Mouse (Mus musculus) layer of hippocampus, adult 8-10 months (tissue): ENCODE measurements around the gene Zfp90. TPM values are rescaled to one million over a fixed set of nuclear protein-coding genes. Genes with fewer than 3 reads are reported as not detected.

Experiments used
- DNase-seq, 2 experiments: peaks; one replicate each; pipeline ENCODE4 v3.0.0; 2022; ENCODE audit warnings: low spot score in 2 of 2
- total RNA-seq, 4 experiments: library from RNA; stranded (reverse); gene quantifications; 2 replicates each; pipeline ENCODE4 v1.2.4; 2022

Gene Zfp90
- total RNA-seq, 4 experiments from 2014 or later: 11.0 to 15.2 (median 12.3) TPM

- peak; percentile 64 to 91 for DNase-seq
These were observed 17.9 kb downstream of the Zfp90 start for GRCm38 (mm10) chr8:106432954-106433570.

- no peak for DNase-seq
These were observed 18.5 kb downstream of the Zfp90 start for GRCm38 (mm10) chr8:106433667-106434066.

DNA sequence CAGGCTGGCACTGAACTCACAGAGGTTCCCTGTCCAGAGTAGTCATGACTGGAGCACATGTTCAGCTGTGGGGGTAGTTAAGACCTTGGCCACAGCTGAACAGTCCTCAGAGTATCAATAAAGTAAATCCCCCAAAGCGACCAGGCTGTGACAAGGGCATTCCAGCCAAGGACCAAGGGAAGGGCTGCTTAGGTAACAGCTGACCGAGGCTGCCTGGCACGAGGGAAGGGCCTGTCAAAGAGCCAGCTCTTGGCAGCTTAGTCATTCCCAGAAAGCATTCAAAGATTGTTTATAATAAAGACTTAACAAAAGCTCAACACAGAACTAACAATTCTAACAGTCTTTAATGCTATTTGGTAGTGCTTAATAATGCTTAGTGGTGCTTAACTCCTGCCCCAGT, 22.7 kb downstream of the Zfp90 start:
- DNase-seq: no peak

DNA sequence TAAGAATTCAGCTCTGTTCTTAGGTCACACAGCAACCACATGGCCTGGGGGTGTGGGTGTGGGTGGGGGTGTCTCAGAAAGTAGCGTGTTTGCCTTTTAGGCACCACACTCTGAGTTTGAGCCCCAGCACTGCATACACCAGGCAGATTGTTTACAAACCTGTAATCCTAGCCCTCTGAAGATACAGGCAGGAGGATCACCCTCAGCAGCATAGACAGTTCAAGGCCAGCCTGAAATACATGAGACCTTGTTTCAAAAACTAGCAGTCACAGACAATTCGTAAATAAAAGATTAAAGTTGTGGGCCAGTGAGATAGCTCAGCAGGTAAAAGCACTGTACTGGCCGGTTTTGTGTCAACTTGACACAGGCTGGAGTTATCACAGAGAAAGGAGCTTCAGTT, 25.0 kb downstream of the Zfp90 start:
- DNase-seq: no peak

DNA sequence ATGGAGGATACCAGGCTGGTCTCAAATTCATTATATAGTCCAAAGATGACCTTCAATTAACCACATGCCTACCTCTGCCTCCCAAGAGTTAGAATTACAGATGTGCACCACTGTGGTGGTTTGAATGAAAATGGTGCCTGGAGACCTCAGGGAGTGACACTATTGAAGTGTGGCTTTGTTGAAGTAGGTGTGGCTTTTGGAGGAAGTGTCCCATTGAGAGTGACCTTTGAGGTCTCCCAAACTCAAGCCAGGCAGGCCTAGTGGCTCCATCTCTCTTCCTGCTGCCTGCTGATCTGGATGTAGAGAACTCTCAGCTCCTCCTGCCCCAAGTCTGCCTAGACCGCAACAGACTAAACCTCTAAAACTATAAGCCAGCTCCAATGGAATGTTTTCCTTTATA, 27.6 kb downstream of the Zfp90 start:
- DNase-seq: no peak

DNA sequence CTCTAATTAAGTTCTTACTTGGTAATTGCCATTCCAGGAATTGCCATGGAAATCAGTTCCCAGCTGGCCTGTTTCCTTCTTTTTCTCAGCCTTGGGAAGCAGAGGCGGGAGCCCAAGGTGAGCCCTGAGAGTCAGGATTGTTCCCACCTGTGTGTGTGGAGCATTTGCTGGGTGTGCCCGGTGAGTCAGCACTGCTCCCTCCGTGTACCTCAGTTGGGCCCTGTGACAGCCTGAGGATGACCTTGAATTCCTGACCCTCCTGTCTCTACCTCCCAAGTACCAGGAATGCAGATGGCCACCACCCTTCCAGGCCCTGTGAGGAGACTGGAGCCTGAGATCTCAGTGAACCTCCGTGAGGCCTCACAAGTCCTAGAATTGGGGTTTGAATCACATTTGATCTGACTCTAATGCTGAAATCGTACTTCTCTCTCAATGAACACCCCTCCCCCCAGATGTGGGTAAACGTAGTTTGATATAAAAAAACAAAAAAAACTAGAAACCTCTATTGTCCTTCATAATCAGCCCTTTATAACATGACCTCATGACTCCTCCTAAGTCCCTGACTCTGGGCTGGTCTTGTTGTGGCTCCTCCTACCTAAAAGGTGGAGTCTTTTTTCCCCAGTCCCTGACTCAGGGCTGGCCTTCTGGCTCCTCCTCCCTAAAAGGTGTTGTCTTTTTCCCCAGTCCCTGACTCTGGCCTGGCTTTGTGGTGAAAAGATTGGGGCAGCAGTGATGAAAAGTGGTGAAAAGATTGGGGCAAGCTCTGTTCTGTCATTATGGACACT, 36.4 kb downstream of the Zfp90 start:
- DNase-seq: no peak

- DNase-seq: no peak
These were observed 37.8 kb downstream of the Zfp90 start for GRCm38 (mm10) chr8:106452701-106453481.

DNA sequence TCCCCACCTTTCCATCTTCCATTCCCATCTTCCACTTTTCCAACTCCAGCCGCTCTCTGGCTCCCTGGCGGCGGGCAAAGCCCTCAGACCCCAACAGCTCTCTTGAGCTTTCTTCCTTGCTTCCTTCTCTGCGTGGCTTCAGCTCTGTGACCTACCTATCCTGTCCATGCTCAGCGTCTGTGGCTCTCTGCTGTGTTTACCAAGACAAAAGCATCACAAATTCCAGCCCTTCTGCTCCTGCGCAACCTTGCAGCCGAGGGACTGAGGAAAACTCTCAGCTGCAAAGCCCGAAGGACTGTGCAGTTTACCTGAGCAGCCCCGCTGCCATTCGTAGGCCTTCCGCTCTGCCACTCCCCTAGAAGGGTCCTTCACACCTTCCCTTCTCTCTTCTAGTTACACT, 38.9 kb downstream of the Zfp90 start:
- DNase-seq: no peak

DNA sequence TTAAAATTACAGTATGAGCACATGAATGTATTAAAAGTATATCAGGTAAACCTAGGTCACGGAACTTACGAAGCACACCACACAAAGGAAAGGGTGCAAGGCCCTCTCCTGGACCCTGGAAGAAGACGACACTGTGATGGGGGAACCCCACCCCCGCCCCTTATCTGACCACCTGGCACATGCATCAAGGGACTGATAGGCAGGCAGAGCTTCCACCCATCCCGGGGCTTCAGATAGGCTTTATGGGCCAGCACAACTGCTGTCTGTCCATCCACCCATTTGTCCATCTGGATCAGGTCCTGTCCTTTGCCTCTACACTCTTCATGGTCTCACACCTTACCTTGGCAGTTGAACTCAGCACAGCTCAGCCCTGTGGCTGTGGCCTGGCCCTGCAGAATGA, 47.0 kb downstream of the Zfp90 start:
- no peak for DNase-seq

- DNase-seq: no peak
These were observed 48.7 kb downstream of the Zfp90 start for GRCm38 (mm10) chr8:106463795-106464194.

DNA sequence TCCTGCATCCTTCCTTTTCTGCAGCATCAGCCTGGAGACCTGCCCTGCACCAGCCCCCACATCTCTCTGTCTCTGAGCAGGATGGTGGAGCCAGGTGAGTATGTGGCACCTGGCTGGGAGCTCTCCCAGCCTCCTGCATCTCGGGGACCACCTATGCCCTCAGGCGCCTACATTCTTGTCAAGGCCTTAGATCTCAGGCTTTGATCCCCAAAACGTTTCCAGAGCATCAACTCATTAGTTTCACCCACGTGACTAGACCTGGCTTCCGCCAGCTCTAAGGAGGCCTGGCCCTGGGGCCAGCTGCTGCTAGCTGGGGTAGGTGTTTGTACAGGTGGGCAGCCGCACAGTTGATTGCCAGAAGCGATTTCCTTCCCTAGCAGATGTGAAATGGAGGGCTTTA, 54.4 kb downstream of the Zfp90 start:
- DNase-seq: no peak

GRCm38 (mm10) chr8:106474001-106474400, 58.9 kb downstream of the Zfp90 start:
- DNase-seq: no peak

Other genes with a start within 250 kb of the Zfp90 start
- gene Slc7a6, start 246.5 kb upstream of the Zfp90 start, total RNA-seq: 10 to 100 TPM; 22.3 to 31.9 (median 27.5) TPM
- 10 to 100 TPM; 22.2 to 29.7 (median 26.8) TPM for gene Slc7a6os, start 204.4 kb upstream of the Zfp90 start, total RNA-seq
- gene Prmt7, start 204.4 kb upstream of the Zfp90 start, total RNA-seq: 10 to 100 TPM; 32.8 to 43.7 (median 36.4) TPM
- gene Smpd3, start 77.3 kb upstream of the Zfp90 start, total RNA-seq: 10 to 100 TPM; 66.5 to 69.8 (median 69.7) TPM
- not detected for gene 6030452D12Rik, start 85.2 kb downstream of the Zfp90 start, total RNA-seq
- gene Cdh3, start 95.6 kb downstream of the Zfp90 start, total RNA-seq: under 1 TPM; 0.08 to 0.25 (median 0.20) TPM
- 100 to 1,000 TPM in 2 of 4 experiments, 10 to 100 TPM in 2; 82.6 to 111 (median 95.6) TPM for gene Gm10073, start 158.1 kb downstream of the Zfp90 start, total RNA-seq
- 1 to 10 TPM; 1.1 to 3.0 (median 1.2) TPM for gene Cdh1, start 188.0 kb downstream of the Zfp90 start, total RNA-seq